Mouse (Mus musculus): ENCODE measurements around the gene Lyplal1. TPM values are rescaled to one million over a fixed set of nuclear protein-coding genes. Genes with fewer than 3 reads are reported as not detected.

Gene Lyplal1
- polyA plus RNA-seq, 1 experiment from 2014 or later: 17.8 TPM

- no peaks in the 10 kb centered on the region for H3K27me3 ChIP-seq
- H3K4me1 ChIP-seq: peaks cover 12% of the 10 kb centered on the region
- no peak overlapping the region for H3K27ac ChIP-seq
- H3K36me3 ChIP-seq: no peaks in the 10 kb centered on the region
- H3K9me3 ChIP-seq: no peaks in the 10 kb centered on the region
- no peak overlapping the region for H3K4me3 ChIP-seq
- ATAC-seq (ENCODE audit: insufficient number of reproducible peaks, insufficient read depth, low FRiP score, low TSS enrichment): no peak
- no peak overlapping the region for H3K4me2 ChIP-seq (replicated peaks)
- H3K9ac ChIP-seq: no peak overlapping the region
These were observed 6.6 kb upstream of the Lyplal1 start for GRCm38 (mm10) chr1:186123690-186124089.

GRCm38 (mm10) chr1:186119856-186120255, 2.7 kb upstream of the Lyplal1 start:
- WGBS: 59% methylated on average over 5 of the region's 5 CpGs
- H3K9me3 ChIP-seq: no peaks in the 10 kb centered on the region
- no peak overlapping the region for H3K4me2 ChIP-seq (replicated peaks)
- H3K36me3 ChIP-seq: no peaks in the 10 kb centered on the region
- no peak overlapping the region for H3K9ac ChIP-seq
- no peak overlapping the region for H3K27ac ChIP-seq
- H3K4me3 ChIP-seq: no peak overlapping the region
- peaks cover 4% of the 10 kb centered on the region; the same call in 1 of the 2 replicates for H3K4me1 ChIP-seq
- H3K27me3 ChIP-seq: no peaks in the 10 kb centered on the region
- ATAC-seq (ENCODE audit: insufficient number of reproducible peaks, insufficient read depth, low FRiP score, low TSS enrichment): no peak

GRCm38 (mm10) chr1:186116086-186116600, 967 bp downstream of the Lyplal1 start:
- WGBS: 67% methylated on average over 7 of the region's 7 CpGs
- H3K4me1 ChIP-seq: peaks cover 4% of the 10 kb centered on the region; the same call in 1 of the 2 replicates

GRCm38 (mm10) chr1:186102313-186102712, 14.8 kb downstream of the Lyplal1 start:
- WGBS: 91% methylated on average over 8 of the region's 8 CpGs
- Histone ChIP-seq H3K9ac (no peak overlapping the region), H3K27me3 (no peaks in the 10 kb centered on the region), H3K27ac (no peak overlapping the region), H3K9me3 (no peaks in the 10 kb centered on the region), H3K4me2 (replicated peaks) (no peak overlapping the region), H3K4me1 (no peaks in the 10 kb centered on the region), H3K36me3 (no peaks in the 10 kb centered on the region), H3K4me3 (no peak overlapping the region)
- no peak for ATAC-seq (ENCODE audit: insufficient number of reproducible peaks, insufficient read depth, low FRiP score, low TSS enrichment)

More at GRCm38 (mm10) chr1:186116086-186116600, 967 bp downstream of the Lyplal1 start:
- Histone ChIP-seq H3K9ac (peak overlapping the region; percentile 70; the same call in 1 of the 2 replicates), H3K27me3 (no peaks in the 10 kb centered on the region), H3K36me3 (peaks cover 3% of the 10 kb centered on the region; the same call in 1 of the 2 replicates), H3K4me2 (replicated peaks) (peak overlapping the region; percentile 61), H3K4me3 (peak overlapping the region; percentile 45; the same call in 1 of the 2 replicates), H3K27ac (no peak overlapping the region), H3K9me3 (no peaks in the 10 kb centered on the region)
- ATAC-seq (ENCODE audit: insufficient number of reproducible peaks, insufficient read depth, low FRiP score, low TSS enrichment): no peak

- Histone ChIP-seq H3K36me3 (no peaks in the 10 kb centered on the region), H3K4me2 (replicated peaks) (no peak overlapping the region), H3K27me3 (no peaks in the 10 kb centered on the region), H3K9me3 (no peaks in the 10 kb centered on the region), H3K4me3 (no peak overlapping the region), H3K4me1 (0 out of 2 replicates have a peak, but pooled peaks cover 3% of the 10 kb centered on the region), H3K9ac (no peak overlapping the region), H3K27ac (no peak overlapping the region)
- WGBS: 85% methylated on average over 2 of the region's 2 CpGs
- ATAC-seq (ENCODE audit: insufficient number of reproducible peaks, insufficient read depth, low FRiP score, low TSS enrichment): no peak
These were observed 50.7 kb downstream of the Lyplal1 start for GRCm38 (mm10) chr1:186066266-186066897.

GRCm38 (mm10) chr1:186060041-186060440, 57.1 kb downstream of the Lyplal1 start:
- Histone ChIP-seq H3K27me3 (no peaks in the 10 kb centered on the region), H3K9me3 (no peaks in the 10 kb centered on the region), H3K4me3 (no peak overlapping the region), H3K27ac (no peak overlapping the region), H3K4me2 (replicated peaks) (no peak overlapping the region), H3K4me1 (0 out of 2 replicates have a peak, but pooled peaks cover 3% of the 10 kb centered on the region), H3K36me3 (no peaks in the 10 kb centered on the region), H3K9ac (no peak overlapping the region)
- no peak for ATAC-seq (ENCODE audit: insufficient number of reproducible peaks, insufficient read depth, low FRiP score, low TSS enrichment)
- 52% methylated on average over 2 of the region's 2 CpGs for WGBS

- 83% methylated on average over 7 of the region's 7 CpGs for WGBS
- no peak overlapping the region for H3K4me2 ChIP-seq (replicated peaks)
- no peak overlapping the region for H3K9ac ChIP-seq
- no peaks in the 10 kb centered on the region for H3K36me3 ChIP-seq
- peaks cover 7% of the 10 kb centered on the region; the same call in 1 of the 2 replicates for H3K4me1 ChIP-seq
- H3K9me3 ChIP-seq: no peaks in the 10 kb centered on the region
- ATAC-seq (ENCODE audit: insufficient number of reproducible peaks, insufficient read depth, low FRiP score, low TSS enrichment): no peak
- no peaks in the 10 kb centered on the region for H3K27me3 ChIP-seq
- no peak overlapping the region for H3K4me3 ChIP-seq
- H3K27ac ChIP-seq: no peak overlapping the region; the same call in 1 of the 2 replicates
These were observed 62.9 kb downstream of the Lyplal1 start for GRCm38 (mm10) chr1:186054227-186054626.

GRCm38 (mm10) chr1:186053280-186054043, 63.6 kb downstream of the Lyplal1 start:
- no peak for ATAC-seq (ENCODE audit: insufficient number of reproducible peaks, insufficient read depth, low FRiP score, low TSS enrichment)
- Histone ChIP-seq H3K27me3 (no peaks in the 10 kb centered on the region), H3K4me2 (replicated peaks) (no peak overlapping the region), H3K27ac (peak overlapping the region; percentile 37; the same call in 1 of the 2 replicates), H3K9me3 (no peaks in the 10 kb centered on the region), H3K4me1 (peaks cover 7% of the 10 kb centered on the region; the same call in 1 of the 2 replicates), H3K36me3 (no peaks in the 10 kb centered on the region), H3K4me3 (no peak overlapping the region), H3K9ac (no peak overlapping the region)
- WGBS: 57% methylated on average over 12 of the region's 12 CpGs

GRCm38 (mm10) chr1:186043709-186044452, 73.2 kb downstream of the Lyplal1 start:
- ATAC-seq (ENCODE audit: insufficient number of reproducible peaks, insufficient read depth, low FRiP score, low TSS enrichment): no peak
- no peak overlapping the region for H3K9ac ChIP-seq
- peaks cover 8% of the 10 kb centered on the region; the same call in 1 of the 2 replicates for H3K4me1 ChIP-seq
- H3K27me3 ChIP-seq: no peaks in the 10 kb centered on the region
- 82% methylated on average over 11 of the region's 11 CpGs for WGBS
- H3K9me3 ChIP-seq: no peaks in the 10 kb centered on the region
- no peak overlapping the region for H3K4me3 ChIP-seq
- no peaks in the 10 kb centered on the region for H3K36me3 ChIP-seq
- no peak overlapping the region for H3K27ac ChIP-seq
- H3K4me2 ChIP-seq (replicated peaks): no peak overlapping the region

GRCm38 (mm10) chr1:186041841-186042240, 75.3 kb downstream of the Lyplal1 start:
- Histone ChIP-seq H3K27ac (no peak overlapping the region), H3K9ac (no peak overlapping the region), H3K27me3 (no peaks in the 10 kb centered on the region), H3K4me3 (no peak overlapping the region), H3K36me3 (no peaks in the 10 kb centered on the region), H3K9me3 (no peaks in the 10 kb centered on the region), H3K4me2 (replicated peaks) (no peak overlapping the region), H3K4me1 (peaks cover 8% of the 10 kb centered on the region; the same call in 1 of the 2 replicates)
- ATAC-seq (ENCODE audit: insufficient number of reproducible peaks, insufficient read depth, low FRiP score, low TSS enrichment): no peak
- WGBS: 62% methylated on average over 1 of the region's 1 CpGs
